Mouse (Mus musculus) layer of hippocampus, adult 18-20 months (tissue): ENCODE measurements around the gene Col6a5. TPM values are rescaled to one million over a fixed set of nuclear protein-coding genes. Genes with fewer than 3 reads are reported as not detected.

Source experiments
- DNase-seq, 2 experiments: peaks; one replicate each; pipeline ENCODE4 v3.0.0; 2022; ENCODE audit warnings: low spot score in 2 of 2
- long read RNA-seq: library from polyadenylated mRNA; stranded (forward); transcript quantifications from one replicate; pipeline ENCODE4 v2.0.0, GENCODE M21; 2021
- total RNA-seq, 2 experiments: library from RNA; stranded (reverse); gene quantifications; 2 replicates each; pipeline ENCODE4 v1.2.3; 2021

Gene Col6a5
- 1 to 10 TPM in 1 of 2 experiments, under 1 TPM in 1; 0.72 to 1.0 TPM for total RNA-seq
- long read RNA-seq, partial matches to known transcripts = 0 of 2 reads
- long read RNA-seq, other reads (novel, unspliced or antisense) = 2 of 2 reads

- no peak for DNase-seq
These were observed at the start of gene Col6a5 for GRCm38 (mm10) chr9:105960533-105960932. Gene Col6a5, minus strand, starts transcription at chr9:105960643.

GRCm38 (mm10) chr9:105997955-105998354, 37.5 kb upstream of the Col6a5 start:
- no peak for DNase-seq

- DNase-seq = peak; percentile 30 to 60
These were observed 32.0 kb upstream of the Col6a5 start for GRCm38 (mm10) chr9:105992425-105992824.

GRCm38 (mm10) chr9:105990099-105990498, 29.7 kb upstream of the Col6a5 start:
- no peak for DNase-seq

- peak in 1 of 2 experiments; percentile 26 for DNase-seq
These were observed 29.0 kb upstream of the Col6a5 start for GRCm38 (mm10) chr9:105989468-105989867.

- DNase-seq = peak; percentile 11 to 36
These were observed 27.7 kb upstream of the Col6a5 start for GRCm38 (mm10) chr9:105988096-105988495.

- no peak for DNase-seq
These were observed 24.6 kb upstream of the Col6a5 start for GRCm38 (mm10) chr9:105984931-105985519.

- DNase-seq = no peak
These were observed 18.0 kb upstream of the Col6a5 start for GRCm38 (mm10) chr9:105978479-105978878.

- DNase-seq = no peak
These were observed 16.4 kb upstream of the Col6a5 start for GRCm38 (mm10) chr9:105976871-105977270.

- no peak for DNase-seq
These were observed 15.9 kb upstream of the Col6a5 start for GRCm38 (mm10) chr9:105976314-105976713.

GRCm38 (mm10) chr9:105973736-105974135, 13.3 kb upstream of the Col6a5 start:
- no peak for DNase-seq

GRCm38 (mm10) chr9:105972031-105972430, 11.6 kb upstream of the Col6a5 start:
- no peak for DNase-seq

- DNase-seq = no peak
These were observed 11.0 kb upstream of the Col6a5 start for GRCm38 (mm10) chr9:105971351-105971894.

GRCm38 (mm10) chr9:105970901-105971300, 10.5 kb upstream of the Col6a5 start:
- DNase-seq = no peak

- no peak for DNase-seq
These were observed 7.5 kb upstream of the Col6a5 start for GRCm38 (mm10) chr9:105967976-105968375.

- no peak for DNase-seq
These were observed 1.3 kb downstream of the Col6a5 start for GRCm38 (mm10) chr9:105959116-105959515.

GRCm38 (mm10) chr9:105949755-105950154, 10.7 kb downstream of the Col6a5 start:
- DNase-seq = no peak

GRCm38 (mm10) chr9:105947577-105947976, 12.9 kb downstream of the Col6a5 start:
- peak; percentile 68 to 76 for DNase-seq

GRCm38 (mm10) chr9:105933816-105934215, 26.6 kb downstream of the Col6a5 start:
- no peak for DNase-seq

- DNase-seq = no peak
These were observed 31.2 kb downstream of the Col6a5 start for GRCm38 (mm10) chr9:105929287-105929686.

GRCm38 (mm10) chr9:105928406-105929071, 31.9 kb downstream of the Col6a5 start:
- DNase-seq = no peak

GRCm38 (mm10) chr9:105923659-105924058, 36.8 kb downstream of the Col6a5 start:
- no peak for DNase-seq
